Mouse (Mus musculus) midbrain, postnatal 0 days (tissue): ENCODE measurements at regions not wholly inside any gene's neighbourhood (a gene's known extent, or its start where the extent isn't known, plus 50 kb on each side); places are given as distances from the start of the nearest gene placed in this dataset.
"Not testable (repeated sequence)": the region's sequence is repeated elsewhere in the genome, so short reads cannot be mapped to it uniquely, and the experiment has no call there.

Experiments used
- ATAC-seq: fragments of 200-750 bp; cut with Nextera tagmentation; 2 replicates; pipeline ENCODE4 v1.8.0; 2017; ENCODE audit warnings: moderate number of reproducible peaks, mild to moderate bottlenecking, moderate TSS enrichment, moderate library complexity; ENCODE audit not compliant: low FRiP score
- DNase-seq: peaks from one replicate; pipeline ENCODE4 v3.0.0-alpha.2; 2015; ENCODE audit warnings: low spot score
- H3K27ac ChIP-seq: fragments of 300-500 bp; sonication (generic); 2 replicates; pipeline ENCODE4 v1.5.1; 2014; ENCODE audit warnings: low read depth, mild to moderate bottlenecking, low read length, mixed read lengths
- H3K27me3 ChIP-seq: fragments of 300-500 bp; sonication (generic); 2 replicates; pipeline ENCODE4 v1.6.1; 2014; ENCODE audit warnings: low read length, control low read depth, mixed read lengths; ENCODE audit not compliant: insufficient read depth
- H3K36me3 ChIP-seq: fragments of 300-500 bp; sonication (generic); 2 replicates; pipeline ENCODE4 v1.6.1; 2014; ENCODE audit warnings: low read length, control low read depth, mixed read lengths; ENCODE audit not compliant: insufficient read depth
- H3K4me1 ChIP-seq: fragments of 300-500 bp; sonication (generic); 2 replicates; pipeline ENCODE4 v1.6.1; 2014; ENCODE audit warnings: mild to moderate bottlenecking, control low read depth, antibody characterized with exemption, low read length, mixed read lengths; ENCODE audit not compliant: insufficient read depth
- H3K4me2 ChIP-seq: fragments of 300-500 bp; sonication (generic); 2 replicates; pipeline ENCODE4 v1.6.1; 2014; ENCODE audit warnings: low read depth, mild to moderate bottlenecking, low read length, mixed read lengths; ENCODE audit not compliant: poor library complexity, severe bottlenecking
- H3K4me3 ChIP-seq: fragments of 300-500 bp; sonication (generic); 2 replicates; pipeline ENCODE4 v1.5.1; 2014; ENCODE audit warnings: low read depth, mild to moderate bottlenecking, low read length, moderate library complexity
- H3K9ac ChIP-seq: fragments of 300-500 bp; sonication (generic); replicated peaks from 2 replicates; pipeline ENCODE4 v1.6.1; 2014; ENCODE audit warnings: mild to moderate bottlenecking, low read length, moderate library complexity, mixed read lengths; ENCODE audit not compliant: poor library complexity, severe bottlenecking
- H3K9me3 ChIP-seq: fragments of 300-500 bp; sonication (generic); 2 replicates; pipeline ENCODE4 v1.6.1; 2016; ENCODE audit warnings: low read length, control low read depth
- CTCF ChIP-seq: IDR thresholded peaks from 2 replicates; pipeline ENCODE4 v1.5.1; 2016; ENCODE audit warnings: antibody characterized with exemption, mild to moderate bottlenecking
- WGBS: fragments of 180-500 bp; shearing (Covaris S2); extraction: QIAGEN DNeasy Blood & Tissue Kit; methylation state at CpG from one replicate; pipeline ENCODE4 v1.1.7; 2014; 5-methylcytosine and 5-hydroxymethylcytosine counted together

DNA sequence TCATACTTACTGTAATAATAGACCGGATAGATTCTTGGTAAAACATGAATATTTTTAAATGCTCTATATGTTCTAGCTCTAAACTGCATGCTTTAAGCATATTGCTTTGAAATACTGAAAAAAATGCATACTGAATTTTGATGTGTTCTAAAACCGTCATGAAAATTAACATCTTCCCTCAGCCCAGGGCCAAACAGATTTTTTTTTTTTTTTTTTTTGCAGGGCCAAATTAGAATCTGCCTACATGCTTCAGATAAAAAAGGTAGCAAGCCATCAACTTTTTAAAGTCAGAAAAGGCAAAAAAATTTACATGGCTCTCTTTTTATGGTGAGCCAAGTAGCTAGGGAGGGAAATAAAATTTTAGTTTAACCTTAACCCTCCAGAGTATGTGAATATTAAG lies 692.7 kb upstream of the Nr2f1 start:
- no peak for TF ChIP-seq CTCF
- DNase-seq: no peak
- Histone ChIP-seq H3K27ac (no peak overlapping the region), H3K36me3 (no peaks in the 10 kb centered on the region), H3K4me1 (no peaks in the 10 kb centered on the region), H3K27me3 (no peaks in the 10 kb centered on the region), H3K9ac (no peak overlapping the region), H3K9me3 (no peaks in the 10 kb centered on the region), H3K4me3 (no peak overlapping the region), H3K4me2 (no peak overlapping the region)
- no peak for ATAC-seq
- 83% methylated on average over 2 of the region's 2 CpGs for WGBS

GRCm38 (mm10) chr13:78883062-78883461 lies 683.5 kb upstream of the Nr2f1 start:
- Histone ChIP-seq H3K27ac (no peak overlapping the region), H3K4me3 (no peak overlapping the region), H3K4me1 (no peaks in the 10 kb centered on the region), H3K4me2 (no peak overlapping the region), H3K27me3 (no peaks in the 10 kb centered on the region), H3K36me3 (no peaks in the 10 kb centered on the region), H3K9me3 (no peaks in the 10 kb centered on the region), H3K9ac (no peak overlapping the region)
- ATAC-seq (no peak), DNase-seq (no peak)
- WGBS: 96% methylated on average over 1 of the region's 1 CpGs
- no peak for TF ChIP-seq CTCF

GRCm38 (mm10) chr13:78872582-78872981 lies 673.0 kb upstream of the Nr2f1 start:
- Histone ChIP-seq H3K4me3 (no peak overlapping the region), H3K9me3 (no peaks in the 10 kb centered on the region), H3K27me3 (no peaks in the 10 kb centered on the region), H3K4me1 (no peaks in the 10 kb centered on the region), H3K36me3 (no peaks in the 10 kb centered on the region), H3K4me2 (no peak overlapping the region), H3K27ac (no peak overlapping the region), H3K9ac (no peak overlapping the region)
- WGBS: 50% methylated on average over 5 of the region's 5 CpGs
- DNase-seq (peak; percentile 2), ATAC-seq (no peak)
- no peak for TF ChIP-seq CTCF

DNA sequence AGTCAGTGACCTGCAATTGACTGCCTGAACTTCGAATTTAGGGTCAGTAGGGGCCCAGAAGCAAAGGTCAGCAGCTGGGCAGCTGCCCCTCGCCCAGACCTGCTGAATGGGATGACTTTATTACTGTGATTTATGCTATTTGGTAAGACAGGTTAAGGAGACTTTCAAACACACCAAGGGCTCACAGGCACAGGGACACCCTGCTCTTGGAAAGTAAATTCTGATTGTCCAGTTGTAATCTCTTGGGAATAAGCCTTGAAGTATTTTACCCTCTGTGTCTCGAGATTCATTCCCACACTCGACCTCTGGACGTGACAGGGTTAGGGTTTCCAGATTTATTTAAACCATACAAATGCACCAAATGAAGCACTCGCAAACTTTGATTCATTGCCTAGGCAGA lies 672.4 kb upstream of the Nr2f1 start:
- no peaks in the 10 kb centered on the region for H3K9me3 ChIP-seq
- no peak for TF ChIP-seq CTCF
- H3K36me3 ChIP-seq: no peaks in the 10 kb centered on the region
- no peak overlapping the region for H3K4me3 ChIP-seq
- H3K4me2 ChIP-seq: no peak overlapping the region
- no peak overlapping the region for H3K27ac ChIP-seq
- 64% methylated on average over 6 of the region's 6 CpGs for WGBS
- DNase-seq: no peak
- H3K4me1 ChIP-seq: no peaks in the 10 kb centered on the region
- no peak for ATAC-seq
- H3K27me3 ChIP-seq: no peaks in the 10 kb centered on the region
- H3K9ac ChIP-seq: no peak overlapping the region

- no peak for DNase-seq
- TF ChIP-seq CTCF: no peak
- H3K4me1 ChIP-seq: no peaks in the 10 kb centered on the region
- no peaks in the 10 kb centered on the region for H3K36me3 ChIP-seq
- 87% methylated on average over 2 of the region's 2 CpGs for WGBS
- no peak for ATAC-seq
- no peak overlapping the region for H3K27ac ChIP-seq
- H3K9ac ChIP-seq: no peak overlapping the region
- H3K27me3 ChIP-seq: no peaks in the 10 kb centered on the region
- no peak overlapping the region for H3K4me2 ChIP-seq
- no peak overlapping the region for H3K4me3 ChIP-seq
- no peaks in the 10 kb centered on the region for H3K9me3 ChIP-seq
Measured at GRCm38 (mm10) chr13:78871254-78871653, 671.7 kb upstream of the Nr2f1 start.

DNA sequence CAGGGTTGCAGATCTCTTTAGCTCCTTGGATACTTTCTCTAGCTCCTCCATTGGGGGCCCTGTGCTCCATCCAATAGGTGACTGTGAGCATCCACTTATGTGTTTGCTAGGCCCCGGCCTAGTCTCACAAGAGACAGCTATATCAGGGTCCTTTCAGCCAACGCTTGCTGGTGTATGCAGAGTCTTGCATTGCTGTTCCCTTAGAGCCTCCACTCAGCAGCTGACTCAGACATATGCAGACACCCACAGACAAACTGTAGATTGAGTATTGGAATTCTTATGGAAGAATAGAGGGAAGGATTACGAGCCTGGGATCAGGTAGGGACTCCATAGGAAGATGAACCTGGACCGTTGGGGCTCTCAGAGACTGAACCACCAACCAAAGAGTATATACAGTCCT lies 624.8 kb upstream of the Nr2f1 start:
- not testable (repeated sequence) for H3K9ac ChIP-seq, DNase-seq, H3K9me3 ChIP-seq, H3K27me3 ChIP-seq, H3K4me3 ChIP-seq, H3K4me1 ChIP-seq, ATAC-seq, H3K27ac ChIP-seq, H3K36me3 ChIP-seq, H3K4me2 ChIP-seq
- WGBS: 93% methylated on average over 4 of the region's 4 CpGs

GRCm38 (mm10) chr13:78809656-78810055 lies 610.1 kb upstream of the Nr2f1 start:
- Histone ChIP-seq H3K36me3 (no peaks in the 10 kb centered on the region), H3K9me3 (no peaks in the 10 kb centered on the region), H3K9ac (no peak overlapping the region), H3K4me3 (no peak overlapping the region), H3K4me1 (no peaks in the 10 kb centered on the region), H3K27me3 (no peaks in the 10 kb centered on the region), H3K4me2 (no peak overlapping the region), H3K27ac (no peak overlapping the region)
- DNase-seq: peak; percentile 70
- ATAC-seq: peak; percentile 34; the same call in 1 of the 2 replicates
- no peak for TF ChIP-seq CTCF
- WGBS: 35% methylated on average over 2 of the region's 2 CpGs
